ENCODE assay signal across 25 mouse cellular contexts in the genomic region with DNA sequence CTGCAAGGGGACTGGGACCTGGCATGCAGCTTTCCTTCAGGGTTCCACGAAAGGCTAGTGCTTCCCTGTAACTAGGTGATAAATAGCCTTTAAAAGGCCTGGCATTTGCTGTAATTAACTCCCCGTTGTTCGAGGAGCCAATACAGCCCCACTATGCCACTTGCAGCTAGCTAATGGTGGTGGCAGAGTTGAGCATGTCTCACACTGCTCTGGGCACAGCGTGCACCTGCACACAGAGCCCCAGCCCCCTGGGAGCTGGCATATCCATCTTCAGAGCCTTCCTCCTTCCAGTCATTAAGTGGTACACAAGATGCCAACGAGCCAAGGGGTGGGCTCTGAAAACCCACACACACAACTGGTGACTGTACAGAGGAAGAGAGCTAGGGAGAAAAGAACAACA. TPM values are rescaled to one million over a fixed set of nuclear protein-coding genes. Genes with fewer than 3 reads are reported as not detected.
DNase-seq lines count a peak whose midpoint lies in the region; ATAC-seq lines count a peak whose summit lies in the region.
"Had no signal": no experiment of that assay in that cellular context is flagged by ENCODE, and none has a peak within 500 bp of the region (broad histone marks: within the 10 kb centered on the region; RNA-seq: fewer than 3 reads in every experiment).

No protein-coding gene starts in this region.

- no peak overlapping the region for H3K4me3 ChIP-seq in heart, embryonic 10.5 days
- no peak overlapping the region for H3K4me3 ChIP-seq in hindbrain, embryonic 11.5 days (ENCODE audit: low read depth, low read length)
- no peak overlapping the region for H3K4me3 ChIP-seq in midbrain, embryonic 12.5 days
- H3K4me3 ChIP-seq in neural tube, embryonic 15.5 days (replicated peaks), result no peak overlapping the region
- no peak overlapping the region for H3K4me3 ChIP-seq in intestine, embryonic 15.5 days (replicated peaks)
- H3K4me3 ChIP-seq: embryonic facial prominence, embryonic 15.5 days; liver, embryonic 12.5 days; lung, embryonic 15.5 days had no signal

- H3K9ac ChIP-seq in hindbrain, embryonic 11.5 days (ENCODE audit: low read depth, low read length), result 0 out of 2 replicates have a peak overlapping the region, but pooled peaks have one; percentile 19
- no peak overlapping the region for H3K9ac ChIP-seq in midbrain, embryonic 12.5 days (replicated peaks)
- no peak overlapping the region for H3K9ac ChIP-seq in neural tube, embryonic 15.5 days (replicated peaks)
- H3K9ac ChIP-seq in intestine, embryonic 15.5 days, result no peak overlapping the region
- H3K9ac ChIP-seq: embryonic facial prominence, embryonic 15.5 days; liver, embryonic 12.5 days; lung, embryonic 15.5 days had no signal

- 63% methylated on average over 5 of the region's 5 CpGs for WGBS in heart, embryonic 10.5 days
- WGBS in hindbrain, embryonic 11.5 days, result 60% methylated on average over 5 of the region's 5 CpGs
- 84% methylated on average over 5 of the region's 5 CpGs for WGBS in midbrain, embryonic 12.5 days
- 6% methylated on average over 5 of the region's 5 CpGs for WGBS in neural tube, embryonic 15.5 days
- WGBS in intestine, embryonic 15.5 days, result 60% methylated on average over 5 of the region's 5 CpGs

- H3K4me1 ChIP-seq in heart, embryonic 10.5 days, result peaks cover 11% of the 10 kb centered on the region; the same call in 1 of the 2 replicates
- H3K4me1 ChIP-seq in hindbrain, embryonic 11.5 days (replicated peaks; ENCODE audit: control insufficient read depth, insufficient read depth, low read length), result peaks cover 4% of the 10 kb centered on the region; the same call in 1 of the 2 replicates
- H3K4me1 ChIP-seq in midbrain, embryonic 12.5 days, result peaks cover 22% of the 10 kb centered on the region
- peaks cover 45% of the 10 kb centered on the region for H3K4me1 ChIP-seq in neural tube, embryonic 15.5 days
- H3K4me1 ChIP-seq in intestine, embryonic 15.5 days (replicated peaks), result peaks cover 4% of the 10 kb centered on the region; the same call in 1 of the 2 replicates
- H3K4me1 ChIP-seq: liver, embryonic 12.5 days; lung, embryonic 15.5 days had no signal

- no peak for ATAC-seq in hindbrain, embryonic 11.5 days (ENCODE audit: low FRiP score)
- no peak for ATAC-seq in midbrain, embryonic 12.5 days (ENCODE audit: low FRiP score, low read depth)
- peak; percentile 34; the same call in 1 of the 2 replicates for ATAC-seq in neural tube, embryonic 15.5 days (ENCODE audit: low FRiP score)
- ATAC-seq in intestine, embryonic 15.5 days, result no peak
- ATAC-seq: liver, embryonic 12.5 days had no signal

- H3K9me3 ChIP-seq in heart, embryonic 10.5 days, result no peaks in the 10 kb centered on the region
- H3K9me3 ChIP-seq in hindbrain, embryonic 11.5 days (ENCODE audit: control insufficient read depth, low read length), result no peaks in the 10 kb centered on the region
- H3K9me3 ChIP-seq in midbrain, embryonic 12.5 days, result no peaks in the 10 kb centered on the region
- no peaks in the 10 kb centered on the region for H3K9me3 ChIP-seq in neural tube, embryonic 15.5 days (replicated peaks)
- H3K9me3 ChIP-seq in intestine, embryonic 15.5 days, result no peaks in the 10 kb centered on the region
- H3K9me3 ChIP-seq: embryonic facial prominence, embryonic 15.5 days; liver, embryonic 12.5 days; lung, embryonic 15.5 days had no signal

- H3K27me3 ChIP-seq in heart, embryonic 10.5 days (ENCODE audit: insufficient read depth, poor library complexity, severe bottlenecking), result peaks cover 34% of the 10 kb centered on the region
- no peaks in the 10 kb centered on the region for H3K27me3 ChIP-seq in hindbrain, embryonic 11.5 days (ENCODE audit: control insufficient read depth, insufficient read depth, low read length)
- peaks cover 7% of the 10 kb centered on the region; the same call in 1 of the 2 replicates for H3K27me3 ChIP-seq in midbrain, embryonic 12.5 days
- no peaks in the 10 kb centered on the region for H3K27me3 ChIP-seq in neural tube, embryonic 15.5 days (replicated peaks)
- peaks cover 4% of the 10 kb centered on the region; the same call in 1 of the 2 replicates for H3K27me3 ChIP-seq in intestine, embryonic 15.5 days (replicated peaks)
- H3K27me3 ChIP-seq: CH12.LX had no signal

- no peak for DNase-seq in heart, embryonic 10.5 days (ENCODE audit: low spot score)
- no peak for DNase-seq in heart, postnatal 14 days
- no peak for DNase-seq in hindbrain, embryonic 11.5 days (ENCODE audit: low spot score)
- DNase-seq in liver, result no peak
- no peak for DNase-seq in kidney, postnatal 14 days
- DNase-seq: cerebellum, adult 11-12 months; gastrocnemius, postnatal 25 days; heart, postnatal 36 days; kidney, adult 11 months; kidney, postnatal 4 days; layer of hippocampus, postnatal 36 days; left cerebral cortex, postnatal 4 days; right cerebral cortex, adult 18-20 months; thymus, postnatal 4 days had no signal

- no peak overlapping the region for H3K4me2 ChIP-seq in hindbrain, embryonic 11.5 days (replicated peaks; ENCODE audit: low read depth, low read length)
- H3K4me2 ChIP-seq in midbrain, embryonic 12.5 days (replicated peaks), result no peak overlapping the region
- 0 out of 2 replicates have a peak overlapping the region, but pooled peaks have one; percentile 11 for H3K4me2 ChIP-seq in neural tube, embryonic 15.5 days
- H3K4me2 ChIP-seq in intestine, embryonic 15.5 days (replicated peaks), result no peak overlapping the region
- H3K4me2 ChIP-seq: embryonic facial prominence, embryonic 15.5 days; heart, embryonic 11.5 days; liver, embryonic 12.5 days; lung, embryonic 15.5 days had no signal

- no peaks in the 10 kb centered on the region for H3K36me3 ChIP-seq in heart, embryonic 10.5 days
- H3K36me3 ChIP-seq in hindbrain, embryonic 11.5 days (ENCODE audit: control insufficient read depth, insufficient read depth, low read length), result no peaks in the 10 kb centered on the region
- peaks cover 6% of the 10 kb centered on the region; the same call in 1 of the 2 replicates for H3K36me3 ChIP-seq in midbrain, embryonic 12.5 days
- peaks cover 17% of the 10 kb centered on the region for H3K36me3 ChIP-seq in neural tube, embryonic 15.5 days
- no peaks in the 10 kb centered on the region for H3K36me3 ChIP-seq in intestine, embryonic 15.5 days
- H3K36me3 ChIP-seq: embryonic facial prominence, embryonic 15.5 days; liver, embryonic 12.5 days; lung, embryonic 15.5 days had no signal

- H3K27ac ChIP-seq in heart, embryonic 10.5 days, result peak overlapping the region; percentile 33; the same call in 1 of the 2 replicates
- H3K27ac ChIP-seq in hindbrain, embryonic 11.5 days (ENCODE audit: low read depth, low read length), result peak overlapping the region; percentile 61
- H3K27ac ChIP-seq in midbrain, embryonic 12.5 days (replicated peaks), result peak overlapping the region; percentile 61
- peak overlapping the region; percentile 42; the same call in 1 of the 2 replicates for H3K27ac ChIP-seq in neural tube, embryonic 15.5 days (replicated peaks)
- no peak overlapping the region for H3K27ac ChIP-seq in intestine, embryonic 15.5 days
- H3K27ac ChIP-seq: embryonic facial prominence, embryonic 15.5 days; liver, embryonic 12.5 days; lung, embryonic 15.5 days had no signal

- intact Hi-C loops in heart, postnatal 14 days (cut with DNase I), result no loop called here

RNA-seq across cellular contexts. Expression of gene Chst10, which starts 4.9 kb away (rescaled TPM):
- 4.5 and 6.4 TPM in 2 replicates for polyA plus RNA-seq in heart, embryonic 10.5 days (2016; fragmentation: Nextera tagmentation; extraction: Ambion mirVana)
- total RNA-seq in heart, postnatal 14 days (2021), result under 1 TPM; 0.24 to 0.68 TPM
- 23.1 and 28.7 TPM in 2 replicates for polyA plus RNA-seq in hindbrain, embryonic 11.5 days (2014; fragmentation: Nextera tagmentation; extraction: Ambion mirVana)
- polyA plus RNA-seq in midbrain, embryonic 12.5 days (2016; fragmentation: Nextera tagmentation; extraction: Ambion mirVana), result 27.3 and 32.1 TPM in 2 replicates
- polyA plus RNA-seq in neural tube, embryonic 15.5 days (2015; fragmentation: Nextera tagmentation; extraction: Ambion mirVana), result 46.0 and 47.5 TPM in 2 replicates
- 3.9 and 4.4 TPM in 2 replicates for polyA plus RNA-seq in intestine, embryonic 15.5 days (2015; fragmentation: Nextera tagmentation; extraction: Ambion mirVana)

RNA-seq across cellular contexts. Expression of gene Nms, which starts 45.9 kb away (rescaled TPM):
- polyA plus RNA-seq in heart, embryonic 10.5 days (2016; fragmentation: Nextera tagmentation; extraction: Ambion mirVana), result not detected in 2 replicates
- not detected for total RNA-seq in heart, postnatal 14 days (2021)
- polyA plus RNA-seq in hindbrain, embryonic 11.5 days (2014; fragmentation: Nextera tagmentation; extraction: Ambion mirVana), result 1.1 and 1.5 TPM in 2 replicates
- 0.47 TPM in 1 of 2 replicates, not detected in the other for polyA plus RNA-seq in midbrain, embryonic 12.5 days (2016; fragmentation: Nextera tagmentation; extraction: Ambion mirVana)
- 8.6 and 9.1 TPM in 2 replicates for polyA plus RNA-seq in neural tube, embryonic 15.5 days (2015; fragmentation: Nextera tagmentation; extraction: Ambion mirVana)
- not detected in 2 replicates for polyA plus RNA-seq in intestine, embryonic 15.5 days (2015; fragmentation: Nextera tagmentation; extraction: Ambion mirVana)
- total RNA-seq: CH12.LX; gastrocnemius, postnatal 25 days; heart, postnatal 36 days; layer of hippocampus, postnatal 36 days; left cerebral cortex, postnatal 4 days; megakaryocyte, adult 5-6 weeks had no signal
- polyA plus RNA-seq: cortical plate, adult 2 months; embryonic facial prominence, embryonic 15.5 days; heart, embryonic 11.5 days; liver, embryonic 12.5 days; lung, embryonic 15.5 days; spleen, adult 2 months had no signal

RNA-seq across cellular contexts. Expression of gene Lonrf2, which starts 56.6 kb away (rescaled TPM):
- polyA plus RNA-seq in heart, embryonic 10.5 days (2016; fragmentation: Nextera tagmentation; extraction: Ambion mirVana), result 0.59 and 0.60 TPM in 2 replicates
- 1 to 10 TPM; 2.5 to 3.3 TPM for total RNA-seq in heart, postnatal 14 days (2021)
- polyA plus RNA-seq in hindbrain, embryonic 11.5 days (2014; fragmentation: Nextera tagmentation; extraction: Ambion mirVana), result 4.2 and 5.0 TPM in 2 replicates
- polyA plus RNA-seq in midbrain, embryonic 12.5 days (2016; fragmentation: Nextera tagmentation; extraction: Ambion mirVana), result 5.2 and 7.5 TPM in 2 replicates
- polyA plus RNA-seq in neural tube, embryonic 15.5 days (2015; fragmentation: Nextera tagmentation; extraction: Ambion mirVana), result 18.6 and 22.6 TPM in 2 replicates
- 1.1 and 1.2 TPM in 2 replicates for polyA plus RNA-seq in intestine, embryonic 15.5 days (2015; fragmentation: Nextera tagmentation; extraction: Ambion mirVana)
- total RNA-seq: CH12.LX had no signal
